Mouse (Mus musculus) left cerebral cortex, postnatal 4 days (tissue): Measurements from ENCODE around the gene Tm6sf2. TPM values are rescaled to one million over a fixed set of nuclear protein-coding genes. Genes with fewer than 3 reads are reported as not detected.

Source experiments
- DNase-seq: peaks from one replicate; pipeline ENCODE4 v3.0.0-alpha.2; 2022
- intact Hi-C: fragments of 180-260 bp; cut with DNase I; formaldehyde crosslinking; loops from one replicate; pipeline ENCODE4 v1.15.1; 2025
- total RNA-seq, 2 experiments: library from RNA; stranded (reverse); gene quantifications; 2 replicates each; pipeline ENCODE4 v1.2.3; 2021

Gene Tm6sf2
- total RNA-seq, 2 experiments from 2014 or later: 1.0 to 1.6 TPM

DNA sequence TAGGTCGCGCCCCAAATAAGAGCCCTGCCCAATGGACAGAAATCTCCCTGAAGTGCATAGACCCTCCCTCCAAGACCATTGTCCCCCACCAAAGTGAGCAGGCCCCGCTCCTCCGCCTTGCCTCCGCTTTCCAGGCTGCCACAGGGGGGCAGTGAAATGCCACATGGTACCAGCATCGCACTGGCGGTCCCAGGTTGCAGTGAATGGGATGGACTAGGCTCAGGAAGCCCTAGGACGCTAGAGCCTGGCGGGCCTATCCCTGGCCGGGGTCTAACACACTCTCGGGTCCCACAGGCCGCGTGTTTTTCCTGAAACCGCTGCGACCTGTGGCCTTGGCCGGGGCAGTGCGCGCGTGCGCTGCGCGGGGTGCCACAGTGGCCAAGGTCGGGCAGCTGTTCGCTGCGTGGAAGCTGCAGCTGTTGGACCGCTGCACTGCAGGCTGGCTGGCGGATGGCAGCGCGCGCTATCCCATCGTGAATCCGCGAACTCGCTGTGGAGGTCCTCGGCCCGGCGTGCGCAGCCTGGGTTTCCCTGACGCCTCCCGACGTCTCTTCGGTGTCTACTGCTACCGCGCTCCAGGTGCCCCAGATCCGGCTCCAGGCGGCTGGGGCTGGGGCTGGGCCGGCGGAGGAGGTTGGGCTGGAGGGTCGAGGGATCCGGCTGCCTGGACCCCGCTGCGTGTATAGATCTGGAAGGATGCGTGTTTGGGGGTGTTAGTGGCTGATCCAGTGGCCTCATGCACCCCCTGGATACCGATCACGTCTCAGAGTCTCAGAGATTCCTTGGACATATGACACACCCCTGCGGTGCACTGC, 15.3 kb downstream of the Tm6sf2 start:
- intact Hi-C loops: loop anchor here (10.0 kb wide), 1 partner anchor 137 kb away; no protein-coding TSS in a partner anchor
- DNase-seq: peak; percentile 66

- DNase-seq: no peak
- intact Hi-C loops: loop anchor here (10.0 kb wide), 1 partner anchor 135 kb away; no protein-coding TSS in a partner anchor
These were observed 16.7 kb downstream of the Tm6sf2 start for GRCm38 (mm10) chr8:70089296-70089960.

DNA sequence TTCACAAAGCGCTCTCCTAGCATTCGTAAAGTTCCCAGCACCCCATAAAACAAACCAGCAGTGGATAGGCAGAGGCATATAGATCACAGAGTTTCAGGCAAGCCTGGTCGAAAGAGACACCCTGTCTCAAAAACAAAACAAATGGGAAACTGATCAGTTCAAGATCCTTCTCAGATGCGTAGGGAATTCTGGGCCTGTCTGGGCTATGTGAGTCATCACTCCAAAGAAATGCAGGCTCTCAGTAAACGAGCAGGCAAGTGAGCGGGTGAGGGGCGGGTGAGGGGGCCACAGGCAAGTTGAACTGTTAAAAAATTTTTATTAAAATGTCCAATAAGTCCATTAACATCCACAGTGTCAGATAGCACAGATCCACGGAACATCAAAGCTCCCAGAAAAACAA, 20.1 kb downstream of the Tm6sf2 start:
- no peak for DNase-seq
- intact Hi-C loops: no loop called here

GRCm38 (mm10) chr8:70099276-70099675, 26.6 kb downstream of the Tm6sf2 start:
- intact Hi-C loops: no loop called here
- no peak for DNase-seq

DNA sequence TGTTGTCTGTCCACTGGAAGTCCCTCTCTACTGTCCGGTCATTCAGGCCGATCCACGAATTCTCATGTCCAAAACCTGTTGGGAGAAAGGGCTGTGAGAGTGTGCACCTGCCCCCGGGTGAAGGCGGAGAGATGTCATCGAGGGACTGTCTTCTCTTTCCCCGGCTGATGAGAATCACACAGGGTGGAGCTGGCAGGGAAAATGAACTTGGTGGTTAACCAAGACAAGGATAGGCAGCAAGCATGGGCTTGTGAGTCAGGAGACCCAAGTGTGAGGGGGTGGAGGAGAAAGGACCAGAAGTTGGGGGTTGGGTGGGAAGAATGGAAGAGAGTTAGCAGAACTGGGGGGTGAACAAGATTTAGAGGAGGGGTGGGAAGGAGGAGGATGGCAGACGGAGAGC, 27.5 kb downstream of the Tm6sf2 start:
- intact Hi-C loops: no loop called here
- no peak for DNase-seq

DNA sequence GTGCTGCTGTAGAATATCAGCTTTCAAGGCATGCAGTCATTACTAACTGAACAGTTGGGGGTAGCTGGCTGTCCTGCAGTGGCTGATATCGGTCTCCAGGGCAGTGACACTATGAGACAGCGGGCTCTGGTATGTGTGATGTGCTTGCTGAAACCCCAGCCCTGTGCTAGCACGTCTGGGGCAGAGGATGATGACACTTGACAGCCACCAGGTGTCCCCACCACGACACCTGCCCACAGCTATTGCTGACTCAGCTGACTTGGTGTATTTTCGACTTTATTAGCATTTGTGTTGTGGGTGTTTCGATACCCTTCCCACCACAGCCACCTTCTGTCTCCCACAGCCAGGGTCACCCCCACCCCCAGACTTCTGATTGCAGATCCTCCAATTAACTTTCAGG, 31.8 kb downstream of the Tm6sf2 start:
- intact Hi-C loops: no loop called here
- peak; percentile 50 for DNase-seq

GRCm38 (mm10) chr8:70104922-70105321, 32.2 kb downstream of the Tm6sf2 start:
- intact Hi-C loops: no loop called here

DNA sequence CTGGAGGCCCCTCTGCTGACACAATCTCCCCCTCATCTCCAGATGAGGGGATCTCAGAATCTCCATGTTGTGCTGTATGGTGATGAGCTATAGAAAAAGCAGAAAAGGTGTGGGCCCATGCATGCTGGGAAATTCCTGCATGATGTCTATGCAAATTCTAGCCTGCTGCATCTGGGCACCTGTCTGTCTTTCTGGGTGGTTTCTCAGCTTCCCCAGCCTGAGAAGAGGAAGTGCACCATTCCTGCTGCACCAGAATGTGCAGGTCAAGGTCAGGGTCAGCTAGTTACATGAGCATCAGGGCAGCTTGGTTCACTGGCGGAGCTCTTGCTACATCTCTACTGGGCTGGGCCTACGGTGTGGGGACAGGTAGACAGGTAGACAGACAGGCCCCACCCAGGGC, 37.7 kb downstream of the Tm6sf2 start:
- intact Hi-C loops: no loop called here

More at GRCm38 (mm10) chr8:70104922-70105321, 32.2 kb downstream of the Tm6sf2 start:
- DNase-seq: no peak

GRCm38 (mm10) chr8:70111192-70111795, 38.6 kb downstream of the Tm6sf2 start:
- intact Hi-C loops: no loop called here
- no peak for DNase-seq

More for the DNA sequence above, 37.7 kb downstream of the Tm6sf2 start:
- no peak for DNase-seq

GRCm38 (mm10) chr8:70112401-70113016, 39.8 kb downstream of the Tm6sf2 start:
- DNase-seq: no peak
- intact Hi-C loops: no loop called here

GRCm38 (mm10) chr8:70114488-70114887, 41.8 kb downstream of the Tm6sf2 start:
- intact Hi-C loops: no loop called here

DNA sequence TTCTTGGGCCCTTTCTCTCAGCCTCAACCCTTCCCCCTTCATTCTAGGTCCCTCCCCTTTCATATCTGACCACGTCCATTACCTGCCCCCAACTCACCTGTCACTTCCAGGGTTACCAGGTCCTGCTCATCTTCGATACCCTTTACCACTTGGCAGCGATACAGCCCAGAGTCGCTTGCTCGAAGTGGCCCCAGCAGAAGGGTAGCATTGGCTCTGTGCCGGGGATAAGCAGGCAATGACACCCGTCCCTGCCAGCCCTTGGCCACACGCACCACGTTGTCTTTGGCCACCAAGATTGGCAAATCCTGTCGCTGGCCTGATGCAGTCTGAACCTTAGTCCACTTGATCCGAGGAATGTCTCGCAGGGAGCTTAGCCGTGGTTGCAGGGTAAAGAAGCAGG, 42.2 kb downstream of the Tm6sf2 start:
- intact Hi-C loops: no loop called here
- DNase-seq: peak; percentile 36

More at GRCm38 (mm10) chr8:70114488-70114887, 41.8 kb downstream of the Tm6sf2 start:
- DNase-seq: no peak

DNA sequence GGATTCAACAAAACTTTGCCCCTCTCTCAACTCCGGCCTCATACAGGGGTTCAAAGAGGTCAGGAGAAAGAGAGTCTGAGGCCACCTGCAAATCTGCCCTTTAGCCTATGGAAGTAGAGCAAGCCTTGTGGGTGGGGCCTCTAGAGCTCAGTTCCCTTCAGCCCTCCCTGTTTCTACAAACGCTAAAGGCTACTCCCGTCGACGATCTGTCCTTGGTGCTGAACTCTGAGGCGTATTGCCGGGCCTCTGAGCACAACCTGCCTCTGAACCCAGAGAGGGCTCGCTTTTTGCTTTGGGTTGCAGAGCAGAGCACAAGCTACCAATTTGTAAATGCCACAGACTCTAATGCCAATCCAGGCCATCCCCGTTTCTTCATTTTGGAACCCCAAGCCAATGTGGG, 44.9 kb downstream of the Tm6sf2 start:
- DNase-seq: no peak
- intact Hi-C loops: no loop called here

- DNase-seq: peak; percentile 59
- intact Hi-C loops: no loop called here
These were observed 46.3 kb downstream of the Tm6sf2 start for GRCm38 (mm10) chr8:70118726-70119700.

GRCm38 (mm10) chr8:70120667-70121066, 47.9 kb downstream of the Tm6sf2 start, which contains the start of gene Ncan:
Gene Ncan, minus strand, starts transcription at chr8:70120873.
- intact Hi-C loops: no loop called here
- peak; percentile 91 for DNase-seq

GRCm38 (mm10) chr8:70122863-70123262, 50.1 kb downstream of the Tm6sf2 start:
- DNase-seq: no peak
- intact Hi-C loops: no loop called here

DNA sequence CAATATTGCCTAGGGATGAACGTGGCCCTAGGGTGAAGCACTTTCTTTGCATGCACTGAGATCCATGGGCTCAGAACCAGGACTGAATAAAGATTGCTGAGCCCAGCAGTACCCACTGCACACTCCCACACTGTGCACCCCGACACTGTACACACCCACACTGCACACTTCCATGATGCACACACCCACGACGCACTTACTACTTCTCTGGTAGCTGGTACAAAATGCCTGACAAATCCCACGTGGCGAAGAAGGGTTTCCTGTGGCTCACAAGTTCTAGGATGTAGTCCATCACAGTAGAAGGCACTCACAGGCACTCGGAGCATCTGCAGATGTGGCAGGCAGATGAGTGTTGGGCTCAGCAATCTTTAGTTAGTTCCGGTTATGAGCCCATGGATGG, 52.3 kb downstream of the Tm6sf2 start:
- DNase-seq: no peak
- intact Hi-C loops: no loop called here

DNA sequence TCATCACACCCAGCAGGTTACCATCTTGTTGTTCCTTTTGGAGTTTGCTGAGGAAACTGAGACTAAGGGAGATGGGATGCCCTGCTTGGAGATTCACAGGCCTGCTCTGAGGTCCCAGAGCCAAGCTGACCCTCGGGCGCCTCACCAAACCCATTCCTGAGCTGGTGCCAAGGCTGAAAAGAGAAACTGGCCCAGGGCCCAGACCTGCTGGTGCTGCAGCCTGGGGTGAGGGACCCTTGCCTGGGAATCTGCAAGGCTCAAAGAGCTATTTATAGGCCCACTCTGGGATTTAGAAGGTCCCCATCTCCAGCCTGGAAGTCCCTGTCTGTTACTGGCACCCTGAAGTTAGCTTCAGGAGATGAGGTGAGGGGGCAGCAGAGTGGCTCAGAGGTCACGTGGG, 55.7 kb downstream of the Tm6sf2 start:
- intact Hi-C loops: no loop called here
- DNase-seq: peak; percentile 72

DNA sequence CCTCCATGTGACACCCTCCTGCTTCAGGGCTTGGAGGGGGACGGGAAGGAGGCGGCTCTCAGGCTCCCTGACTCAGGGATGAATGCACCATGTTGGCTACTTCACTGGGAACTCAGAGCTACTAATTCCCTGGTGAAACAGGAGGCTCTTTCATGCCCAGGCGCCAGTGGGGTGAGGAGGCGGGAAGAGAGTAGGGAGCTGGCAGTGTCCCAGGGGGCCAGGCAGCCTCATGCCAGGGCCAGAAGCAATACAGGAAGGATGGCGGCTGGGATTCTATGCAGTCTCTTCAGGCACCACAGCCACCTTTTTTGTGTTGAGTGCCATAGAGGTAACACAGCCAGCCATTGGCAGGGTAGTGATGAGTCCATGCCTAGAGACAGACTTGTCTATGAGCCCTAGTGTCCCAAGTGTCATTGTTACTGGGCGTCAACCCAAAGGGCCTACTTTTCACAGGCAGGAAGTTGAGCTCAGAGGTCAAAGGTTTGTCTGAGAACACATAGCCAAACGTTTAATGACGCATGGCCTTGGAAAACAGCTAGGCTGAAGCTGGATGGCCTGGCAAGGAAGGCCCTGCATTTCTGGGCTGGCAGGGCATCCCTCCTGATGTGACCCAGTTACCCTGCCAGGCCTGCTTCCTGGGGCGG, 56.7 kb downstream of the Tm6sf2 start:
- intact Hi-C loops: no loop called here
- DNase-seq: peak; percentile 74
